Mouse (Mus musculus) stomach, embryonic 14.5 days (tissue): ENCODE measurements around the gene Gm20772. TPM values are rescaled to one million over a fixed set of nuclear protein-coding genes. Genes with fewer than 3 reads are reported as not detected.
"Not testable (repeated sequence)": the region's sequence is repeated elsewhere in the genome, so short reads cannot be mapped to it uniquely, and the experiment has no call there.

Experiments used
- ATAC-seq: fragments of 200-750 bp; cut with Nextera tagmentation; 2 replicates; pipeline ENCODE4 v1.8.0; 2017; ENCODE audit warnings: low read depth, moderate TSS enrichment; ENCODE audit not compliant: insufficient number of reproducible peaks, insufficient read depth, low FRiP score
- H3K27ac ChIP-seq: fragments of 300-500 bp; sonication (generic); 2 replicates; pipeline ENCODE4 v1.5.1; 2014; ENCODE audit warnings: mild to moderate bottlenecking, low read length, moderate library complexity, mixed read lengths
- H3K27me3 ChIP-seq: fragments of 300-500 bp; sonication (generic); 2 replicates; pipeline ENCODE4 v1.6.1; 2014; ENCODE audit warnings: low read length, control low read depth, mixed read lengths; ENCODE audit not compliant: control insufficient read depth, insufficient read depth
- H3K36me3 ChIP-seq: fragments of 300-500 bp; sonication (generic); 2 replicates; pipeline ENCODE4 v1.6.1; 2014; ENCODE audit warnings: mild to moderate bottlenecking, control low read depth, low read length, moderate library complexity, mixed read lengths; ENCODE audit not compliant: control insufficient read depth, insufficient read depth
- H3K4me1 ChIP-seq: fragments of 300-500 bp; sonication (generic); 2 replicates; pipeline ENCODE4 v1.6.1; 2014; ENCODE audit warnings: low read length, control low read depth, mixed read lengths; ENCODE audit not compliant: control insufficient read depth, insufficient read depth
- H3K4me2 ChIP-seq: fragments of 300-500 bp; sonication (generic); replicated peaks from 2 replicates; pipeline ENCODE4 v1.6.1; 2014; ENCODE audit warnings: low read depth, low read length, control low read depth
- H3K4me3 ChIP-seq: fragments of 300-500 bp; sonication (generic); 2 replicates; pipeline ENCODE4 v1.5.1; 2014; ENCODE audit warnings: low read depth, low read length, control low read depth
- H3K9ac ChIP-seq: fragments of 300-500 bp; sonication (generic); replicated peaks from 2 replicates; pipeline ENCODE4 v1.6.1; 2014; ENCODE audit warnings: low read depth, mild to moderate bottlenecking, control low read depth, low read length, moderate library complexity, mixed read lengths
- H3K9me3 ChIP-seq: fragments of 300-500 bp; sonication (generic); 2 replicates; pipeline ENCODE4 v1.6.1; 2016; ENCODE audit warnings: low read depth, low read length, control low read depth; ENCODE audit not compliant: control insufficient read depth
- WGBS: fragments of 180-500 bp; shearing (Covaris S2); extraction: QIAGEN DNeasy Blood & Tissue Kit; methylation state at CpG from one replicate; pipeline ENCODE4 v1.1.7; 2014; 5-methylcytosine and 5-hydroxymethylcytosine counted together
- polyA plus RNA-seq: library from polyadenylated mRNA; unstranded; fragments of >200 nt; fragmentation: Nextera tagmentation; extraction: Ambion mirVana; gene quantifications from 2 replicates; pipeline ENCODE4 v1.2.1, GENCODE M21; 2014

The Gm20772 gene
- not detected in 2 replicates for polyA plus RNA-seq

- not testable (repeated sequence) for H3K4me3 ChIP-seq, ATAC-seq, H3K36me3 ChIP-seq, H3K9me3 ChIP-seq, H3K27ac ChIP-seq, H3K4me1 ChIP-seq, H3K4me2 ChIP-seq, H3K9ac ChIP-seq, H3K27me3 ChIP-seq
Observed at GRCm38 (mm10) chrY:17874441-17874840, at the start of gene Gm20772, which contains the start of gene Gm20831. Gm20772 (plus strand) TSS chrY:17874741. Gm20831 (plus strand) TSS chrY:17874741.

GRCm38 (mm10) chrY:17846166-17846565, 28.4 kb upstream of the Gm20772 start, which contains the start of gene Gm21904:
Gm21904 (minus strand) TSS chrY:17846266.
- H3K4me3 ChIP-seq, H3K9ac ChIP-seq, H3K4me2 ChIP-seq, ATAC-seq, H3K27ac ChIP-seq, H3K4me1 ChIP-seq, H3K36me3 ChIP-seq, H3K9me3 ChIP-seq, H3K27me3 ChIP-seq: not testable (repeated sequence)
- WGBS: no CpG with 5 or more reads among the region's 3 CpGs

Other genes with a start within 250 kb of the Gm20772 start
- not detected in 2 replicates for gene Gm21904, start 28.5 kb upstream of the Gm20772 start, polyA plus RNA-seq
- not detected in 2 replicates for gene Gm20831, start within 50 bp of the Gm20772 start, polyA plus RNA-seq
- not detected in 2 replicates for gene Srsy, start 62.6 kb downstream of the Gm20772 start, polyA plus RNA-seq
- gene Gm21764, start 187.1 kb downstream of the Gm20772 start, polyA plus RNA-seq: not detected in 2 replicates
- gene Ssty1, start 214.4 kb downstream of the Gm20772 start, polyA plus RNA-seq: not detected in 2 replicates